Mouse (Mus musculus) retina, embryonic 14.5 days (tissue): ENCODE measurements around the gene Atp9a.
A peak's percentile ranks its signal among the peaks of the same experiment; 100 is the strongest.

Experiments used
- DNase-seq: peaks from one replicate; pipeline ENCODE4 v3.0.0-alpha.2; 2015; ENCODE audit warnings: low spot score

The Atp9a gene

GRCm38 (mm10) chr2:168738854-168739253, 3.4 kb downstream of the Atp9a start:
- DNase-seq = no peak

DNA sequence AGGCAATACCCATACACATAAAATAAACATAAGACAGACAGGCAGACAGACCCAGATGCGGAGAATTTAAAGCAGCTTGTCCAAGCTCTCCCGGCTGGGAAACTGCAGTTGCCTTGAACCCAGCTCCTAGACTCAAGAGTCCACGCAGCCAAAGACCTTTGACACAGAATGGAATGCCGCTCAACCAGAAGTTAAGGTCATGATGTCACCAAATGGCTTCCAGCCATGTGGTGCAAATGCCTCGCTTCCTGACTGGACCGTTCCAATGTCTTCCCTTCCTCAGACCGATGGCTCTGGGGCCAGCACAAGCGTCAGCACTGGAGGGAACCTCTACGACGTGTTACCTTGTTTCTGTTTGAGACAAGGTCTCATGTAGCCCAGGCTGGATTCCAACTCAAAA, 4.3 kb downstream of the Atp9a start:
- no peak for DNase-seq

GRCm38 (mm10) chr2:168734023-168734422, 8.2 kb downstream of the Atp9a start:
- no peak for DNase-seq

DNA sequence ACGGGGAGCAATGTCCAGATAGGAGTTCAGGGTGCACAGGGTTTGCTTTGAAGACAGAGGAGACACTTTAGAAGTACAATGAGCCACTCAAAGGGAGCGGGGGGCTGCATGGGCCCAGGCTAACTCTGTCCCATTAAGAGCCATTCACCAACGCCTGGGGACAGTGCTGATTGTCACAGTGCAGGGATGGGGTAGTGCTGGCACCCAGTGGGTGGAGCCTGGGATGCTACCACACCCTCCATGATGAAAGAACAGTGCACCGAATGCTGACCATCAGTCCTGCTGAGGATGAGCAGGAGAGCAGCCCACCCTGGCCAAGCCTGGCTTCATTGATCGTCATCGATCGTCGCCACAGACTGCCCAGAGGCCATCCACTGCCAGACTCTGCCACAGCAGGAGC, 11.0 kb downstream of the Atp9a start:
- no peak for DNase-seq

GRCm38 (mm10) chr2:168729736-168730135, 12.5 kb downstream of the Atp9a start:
- DNase-seq = no peak

DNA sequence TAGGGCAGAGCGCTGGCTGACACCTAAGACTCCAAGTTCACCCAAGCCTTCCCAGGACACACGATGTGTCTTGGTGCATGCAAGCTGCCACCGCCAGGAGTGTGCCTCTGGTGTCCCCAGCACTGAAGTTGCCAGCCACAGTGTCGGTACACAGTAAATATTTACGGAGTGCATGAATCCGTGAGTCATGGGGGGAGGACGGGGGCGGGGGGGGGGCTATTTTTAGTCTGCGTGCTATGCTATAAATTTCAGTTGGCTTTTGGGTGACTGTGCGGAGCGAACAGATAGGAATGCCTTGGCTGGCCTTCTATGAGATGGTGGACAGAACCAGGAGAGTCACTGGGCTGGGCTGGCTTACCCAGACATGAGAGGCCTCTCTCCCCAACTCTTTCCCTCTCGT, 14.2 kb downstream of the Atp9a start:
- no peak for DNase-seq

GRCm38 (mm10) chr2:168726007-168726406, 16.2 kb downstream of the Atp9a start:
- DNase-seq = peak; percentile 86

- no peak for DNase-seq
Measured at GRCm38 (mm10) chr2:168721313-168721712, 20.9 kb downstream of the Atp9a start.

GRCm38 (mm10) chr2:168719742-168720141, 22.5 kb downstream of the Atp9a start:
- no peak for DNase-seq

DNA sequence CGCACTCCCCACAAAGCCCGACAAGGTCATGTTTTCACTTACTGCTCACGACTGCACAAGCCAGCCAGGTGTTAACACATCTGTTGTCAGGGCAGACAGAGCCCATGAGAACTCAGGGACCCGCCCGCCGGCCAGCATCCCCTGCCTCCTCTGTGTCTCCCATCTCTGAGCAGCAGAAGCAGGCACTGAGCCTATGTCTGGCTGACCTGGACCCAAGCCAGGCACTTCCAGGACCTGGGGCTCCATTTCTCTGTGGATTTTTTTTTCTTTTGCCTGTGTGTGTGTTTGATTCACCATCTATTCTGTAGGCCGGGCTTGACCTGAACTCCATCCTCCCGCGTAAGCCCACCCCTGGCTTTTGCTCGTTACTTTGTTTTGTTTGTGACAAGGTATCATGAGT, 23.5 kb downstream of the Atp9a start:
- DNase-seq = no peak

DNA sequence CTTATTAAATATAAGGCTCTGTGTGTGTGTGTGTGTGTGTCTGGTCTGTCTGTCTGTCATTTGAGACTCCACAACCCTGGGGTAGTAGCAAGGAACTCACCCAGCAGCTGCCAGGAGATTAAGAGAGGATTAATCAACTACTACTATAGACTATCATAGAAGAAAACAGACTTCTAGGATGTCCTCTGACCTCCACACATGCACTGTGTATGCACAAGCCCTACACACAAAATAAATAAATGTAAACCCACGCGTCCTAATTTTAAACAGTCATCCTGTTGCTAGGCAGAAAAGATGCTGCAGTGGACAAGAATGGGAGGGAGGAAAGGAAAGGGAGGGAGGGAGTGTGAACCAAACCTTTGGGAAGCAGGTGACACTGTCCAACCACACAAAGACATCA, 23.9 kb downstream of the Atp9a start:
- DNase-seq = no peak

DNA sequence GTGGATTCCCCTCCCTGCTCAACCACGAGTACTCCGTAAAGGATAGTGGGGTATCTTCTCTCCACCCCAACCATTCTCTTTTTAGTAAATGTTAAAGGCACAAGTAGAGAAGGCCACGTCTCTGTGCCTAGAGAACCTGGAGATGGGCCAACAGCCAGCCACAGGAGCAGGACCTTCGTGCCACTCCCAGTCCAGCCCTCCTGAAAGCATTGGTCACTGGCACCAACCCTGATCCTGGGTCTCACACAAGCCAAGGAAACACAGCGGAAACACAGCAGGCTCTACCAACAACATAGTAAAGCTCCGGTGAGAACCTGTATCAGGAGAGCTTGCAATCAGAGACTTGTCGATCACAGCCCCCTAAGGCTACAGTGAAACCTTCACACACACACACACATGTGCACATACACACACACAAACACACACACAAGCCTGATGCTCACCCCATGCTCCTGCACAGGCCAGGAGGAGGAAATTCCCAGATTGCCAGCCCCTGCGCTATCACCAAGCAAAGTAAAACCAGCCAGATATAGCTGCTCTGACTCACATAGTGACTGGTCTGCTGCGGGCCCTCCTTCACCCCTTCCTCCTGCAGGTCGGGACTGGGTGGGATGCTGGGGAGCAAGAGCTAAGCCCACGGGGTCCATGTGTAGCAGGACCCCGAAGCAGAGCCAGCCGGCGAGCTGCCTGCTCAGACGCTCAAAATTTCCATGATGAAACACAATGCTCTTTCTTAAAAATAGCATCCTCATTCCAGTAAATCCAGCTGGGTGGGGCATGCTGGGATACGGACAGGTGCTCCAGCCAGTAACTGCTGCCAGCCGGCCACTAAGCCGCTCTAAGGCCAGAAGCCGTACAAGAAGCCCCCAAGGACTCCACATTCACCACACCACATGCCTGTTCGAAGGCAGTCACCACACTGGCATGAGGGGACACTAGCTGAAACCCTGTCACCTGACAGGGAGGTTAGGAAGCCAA, 29.7 kb downstream of the Atp9a start:
- no peak for DNase-seq

- no peak for DNase-seq
Measured at GRCm38 (mm10) chr2:168710979-168711378, 31.2 kb downstream of the Atp9a start.

- no peak for DNase-seq
Measured at GRCm38 (mm10) chr2:168707766-168708165, 34.4 kb downstream of the Atp9a start.

GRCm38 (mm10) chr2:168702266-168702665, 39.9 kb downstream of the Atp9a start:
- DNase-seq = peak; percentile 64

- DNase-seq = peak; percentile 30
Measured at GRCm38 (mm10) chr2:168695027-168695403, 47.2 kb downstream of the Atp9a start.

DNA sequence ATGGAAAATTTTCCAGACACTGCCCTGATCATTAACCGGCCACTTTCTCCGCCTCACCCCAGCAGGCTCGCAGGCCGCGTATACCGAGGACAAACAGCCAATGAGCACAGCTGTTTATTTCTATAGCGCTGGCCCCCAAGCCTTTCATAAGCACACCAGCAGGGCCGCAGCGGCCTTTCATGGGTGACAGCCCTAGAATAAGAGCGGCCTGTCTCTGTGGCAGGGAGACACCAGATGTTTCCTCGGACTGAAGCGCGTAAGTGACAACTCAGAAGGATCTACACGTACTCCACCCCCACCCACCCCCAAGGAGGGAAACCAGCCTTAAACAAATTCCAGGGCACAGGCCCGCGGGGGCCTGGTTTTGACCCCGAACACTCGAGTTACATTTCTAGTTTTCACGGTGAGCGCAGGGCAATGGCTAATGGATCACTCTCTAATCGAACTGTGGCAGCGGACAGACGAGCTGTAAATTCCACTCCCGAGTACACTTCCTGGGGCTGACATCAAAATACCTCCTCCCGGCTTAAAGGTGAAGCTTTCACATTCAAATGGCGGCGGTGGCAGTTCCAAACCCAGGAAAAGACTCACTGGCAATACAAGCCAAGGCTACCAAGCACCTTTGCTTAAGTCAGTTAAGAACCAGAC, 47.7 kb downstream of the Atp9a start:
- peak; percentile 81 for DNase-seq

DNA sequence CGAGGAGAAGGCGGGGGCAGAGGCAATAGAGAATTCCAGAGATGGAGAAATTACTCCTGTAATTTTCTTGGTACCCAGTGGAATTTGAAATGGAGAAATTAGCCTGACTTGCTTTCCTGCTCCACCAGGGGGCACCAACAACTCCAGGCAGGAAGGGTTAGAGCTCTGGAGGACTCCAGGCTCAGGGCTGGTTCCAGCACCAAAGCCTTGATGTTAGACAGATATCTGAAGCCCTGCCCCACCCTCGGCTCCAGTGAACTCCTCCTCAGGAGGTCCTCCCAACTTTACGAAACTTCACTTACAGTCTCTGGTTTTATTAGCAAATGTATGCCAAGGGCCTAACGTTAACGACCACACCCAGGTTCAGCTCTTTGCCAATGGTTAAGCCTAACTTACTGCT, 50.4 kb downstream of the Atp9a start:
- peak; percentile 80 for DNase-seq

- no peak for DNase-seq
Measured at GRCm38 (mm10) chr2:168687326-168687725, 54.9 kb downstream of the Atp9a start.

DNA sequence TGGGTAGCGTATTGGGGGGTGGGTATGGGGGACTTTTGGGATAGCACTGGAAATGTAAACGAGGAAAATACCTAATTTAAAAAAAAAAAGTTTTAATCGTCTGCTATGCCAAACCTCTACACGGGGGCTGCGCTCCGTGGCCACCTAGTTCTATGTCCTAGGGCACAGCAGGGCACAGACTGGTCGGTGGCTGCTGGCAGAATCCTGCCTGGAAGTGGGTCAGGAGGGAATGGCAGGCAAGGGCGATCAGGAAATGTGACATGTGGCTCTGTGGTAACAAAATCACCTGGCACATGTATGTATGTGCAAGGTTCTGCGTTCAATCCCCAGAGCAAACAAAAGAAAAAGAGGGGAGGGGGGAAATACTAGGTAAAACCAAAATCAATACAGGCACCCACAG, 56.3 kb downstream of the Atp9a start:
- no peak for DNase-seq

DNA sequence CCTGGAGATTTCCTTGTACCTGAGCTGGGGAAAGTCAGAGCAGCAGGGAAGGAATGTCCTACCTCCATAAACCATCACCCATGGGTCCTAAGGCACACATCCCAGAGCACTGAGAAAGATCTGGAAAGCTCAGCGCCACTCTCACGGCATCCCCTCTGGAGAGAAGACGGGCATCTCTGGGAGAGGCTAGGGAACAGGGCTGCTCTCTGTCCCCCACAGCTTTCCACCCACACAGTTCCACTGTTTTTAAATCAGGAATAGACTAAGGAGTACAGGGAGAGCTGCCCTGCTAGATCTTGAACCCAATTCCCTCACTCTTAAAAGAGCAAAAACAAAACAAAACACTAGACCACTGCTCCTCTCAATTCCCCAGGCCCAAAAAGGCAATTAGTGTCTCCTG, 57.5 kb downstream of the Atp9a start:
- no peak for DNase-seq

- no peak for DNase-seq
Measured at GRCm38 (mm10) chr2:168683520-168684150, 58.6 kb downstream of the Atp9a start.

- DNase-seq = no peak
Measured at GRCm38 (mm10) chr2:168682721-168683120, 59.5 kb downstream of the Atp9a start.
